Mouse (Mus musculus) cerebellum, adult 2 months (tissue): ENCODE data around the gene Mex3d.

Experiments
- CTCF ChIP-seq: fragments of 200-500 bp; IDR thresholded peaks from 2 replicates; pipeline ENCODE4 v1.5.1; 2011; ENCODE audit warnings: low read depth, mild to moderate bottlenecking, control low read depth, low read length, moderate library complexity, borderline replicate concordance; ENCODE audit not compliant: insufficient read depth
- POLR2A ChIP-seq: fragments of 200-500 bp; IDR thresholded peaks from 2 replicates; pipeline ENCODE4 v1.6.1; 2011; ENCODE audit warnings: low read length, control low read depth, borderline replicate concordance; ENCODE audit not compliant: insufficient read depth

DNA sequence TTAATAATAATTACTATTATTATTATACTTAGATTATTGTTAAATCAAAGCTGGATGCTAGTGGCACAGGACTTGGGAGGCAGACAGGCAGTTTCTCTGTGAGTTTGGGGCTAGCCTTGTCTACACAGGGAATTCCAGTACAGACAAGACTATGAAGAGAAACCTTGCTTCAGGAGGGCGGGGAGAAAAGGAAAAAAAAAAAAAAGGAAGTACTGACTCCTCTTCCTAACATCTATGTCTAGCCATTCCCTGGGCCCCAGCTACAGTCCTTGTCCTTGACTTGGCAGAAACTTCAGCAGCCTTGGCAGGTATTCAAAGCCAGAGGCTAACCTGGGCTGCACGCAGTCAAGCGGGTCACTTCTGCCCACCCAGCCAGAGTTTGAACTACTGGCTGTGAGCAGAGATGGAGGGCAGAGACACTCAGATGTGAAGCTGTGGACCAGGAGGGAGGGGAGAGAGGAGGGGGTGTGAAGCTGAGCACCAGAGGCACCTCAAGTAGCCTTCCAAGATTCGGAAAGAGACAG lies 1.8 kb upstream of the Mex3d start:
- TF ChIP-seq CTCF (no peak), POLR2A (no peak)
